Mouse (Mus musculus) gastrocnemius, postnatal 36 days (tissue): ENCODE results near the gene Olfml2a. TPM values are rescaled to one million over a fixed set of nuclear protein-coding genes. Genes with fewer than 3 reads are reported as not detected.
A peak's percentile ranks its signal among the peaks of the same experiment; 100 is the strongest.

ENCODE experiments used
- DNase-seq, 2 experiments: peaks; one replicate each; pipeline ENCODE4 v3.0.0; 2022
- intact Hi-C: fragments of 180-260 bp; cut with DNase I; formaldehyde crosslinking; loops from one replicate; pipeline ENCODE4 v1.15.1; 2025
- total RNA-seq, 2 experiments: library from RNA; stranded (reverse); gene quantifications; 2 replicates each; pipeline ENCODE4 v1.2.3; 2021

Gene Olfml2a
- total RNA-seq, 2 experiments from 2014 or later, result 5.3 to 6.1 TPM

GRCm38 (mm10) chr2:38975941-38976805 is 44.4 kb downstream of the Olfml2a start:
- intact Hi-C loops, result no loop called here
- no peak for DNase-seq

GRCm38 (mm10) chr2:38977837-38978236 is 46.1 kb downstream of the Olfml2a start:
- no peak for DNase-seq
- intact Hi-C loops, result no loop called here

DNA sequence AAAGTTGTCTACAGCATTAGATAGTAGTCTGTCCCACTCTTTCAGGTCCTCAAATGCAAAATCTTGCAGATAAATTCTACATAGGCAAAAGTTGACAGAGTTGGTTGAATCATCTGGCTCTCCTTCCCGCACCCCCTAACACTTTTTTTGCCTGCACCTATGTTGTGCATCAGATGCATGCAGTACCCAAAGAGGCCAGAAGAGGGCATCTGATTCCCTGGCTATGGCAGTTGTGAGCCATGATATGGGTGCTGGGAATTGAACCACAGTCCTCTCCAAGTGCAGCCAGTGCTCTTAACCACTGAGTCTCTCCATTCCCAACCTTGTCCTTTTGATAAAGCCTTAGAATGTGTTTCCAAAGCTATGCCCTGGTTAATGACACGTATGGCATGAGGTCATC is 51.7 kb downstream of the Olfml2a start:
- intact Hi-C loops, result no loop called here
- no peak for DNase-seq

DNA sequence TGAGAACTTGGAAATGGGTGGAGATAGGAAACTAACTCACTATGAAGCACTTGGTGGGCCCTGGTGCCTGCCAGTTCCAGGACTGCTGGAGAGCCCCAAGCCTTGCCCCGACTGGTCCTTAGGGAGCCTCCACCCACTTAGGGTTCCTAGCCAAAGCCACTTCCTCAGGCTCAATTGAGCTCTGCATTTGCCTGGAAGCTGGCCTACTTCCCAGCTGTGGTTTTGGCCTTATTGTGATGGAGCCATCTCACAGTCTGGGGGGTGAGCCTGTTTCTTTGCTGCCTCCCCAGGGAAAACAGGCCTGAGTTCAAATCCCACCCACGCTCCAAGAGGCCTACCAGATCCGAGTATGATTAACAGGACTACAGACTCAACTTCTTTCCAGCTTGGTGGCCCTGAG is 54.8 kb downstream of the Olfml2a start:
- peak; percentile 49 to 73 for DNase-seq
- intact Hi-C loops, result loop anchor here (2.0 kb wide), 1 partner anchor 46 kb away; no protein-coding TSS in a partner anchor

DNA sequence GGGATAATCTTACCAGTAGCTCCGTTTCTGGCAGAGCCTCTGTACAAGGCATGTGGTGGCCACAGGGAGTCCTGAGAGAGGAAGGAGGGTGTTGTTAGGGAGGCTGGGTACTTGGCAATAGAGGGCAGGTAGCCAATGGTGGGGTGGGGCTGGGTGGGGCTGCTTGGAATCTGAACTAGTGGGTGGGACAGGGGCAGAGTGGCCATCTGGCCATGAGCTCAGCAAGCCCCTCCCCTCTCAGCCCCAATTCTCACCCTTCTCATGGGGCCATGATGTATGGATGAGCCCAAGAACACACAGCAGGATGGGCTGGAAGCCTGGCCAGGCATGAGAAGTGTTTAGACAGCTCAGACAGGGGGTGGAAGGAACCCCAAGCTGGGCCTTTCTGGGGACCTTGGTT is 55.6 kb downstream of the Olfml2a start:
- no peak for DNase-seq
- intact Hi-C loops, result loop anchor here (2.0 kb wide), 1 partner anchor 47 kb away; no protein-coding TSS in a partner anchor

DNA sequence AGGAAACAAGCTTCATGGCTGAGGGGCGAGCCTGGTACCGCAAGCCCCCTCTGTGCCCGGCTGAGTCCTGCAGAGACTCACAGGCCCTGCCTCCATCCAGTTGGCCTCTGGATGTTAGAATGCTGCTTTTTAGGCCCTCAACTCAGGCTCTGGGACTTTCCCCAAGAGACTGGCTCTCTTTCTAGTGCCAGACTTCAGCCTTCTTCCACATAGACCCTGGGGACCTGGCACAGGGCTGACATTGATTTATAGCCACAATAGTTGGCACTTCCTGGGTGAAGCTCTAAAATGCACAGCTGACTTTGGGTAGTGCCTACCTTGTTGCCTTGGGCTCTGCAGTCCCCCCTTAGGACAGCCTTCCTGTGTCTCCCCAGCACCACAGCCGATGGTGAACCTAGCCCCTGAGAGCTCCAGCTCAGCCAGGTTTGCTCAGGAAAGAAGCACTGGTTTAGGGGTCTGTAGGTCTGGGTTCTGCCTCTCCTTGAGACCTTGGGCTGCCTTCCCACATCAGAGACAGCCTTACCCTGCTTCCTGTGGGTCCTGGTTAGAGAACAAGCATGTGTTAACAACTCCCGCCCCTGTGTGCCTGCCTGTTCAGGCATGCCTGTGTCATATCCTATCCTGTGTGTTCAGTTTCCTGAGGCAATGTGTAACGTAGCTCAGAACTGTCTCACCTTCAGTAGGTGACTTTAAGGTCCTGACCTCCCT is 56.2 kb downstream of the Olfml2a start:
- intact Hi-C loops, result loop anchor here (2.0 kb wide), 1 partner anchor 47 kb away; no protein-coding TSS in a partner anchor
- DNase-seq, result no peak

- intact Hi-C loops, result no loop called here
Measured at GRCm38 (mm10) chr2:38988929-38989328, 57.2 kb downstream of the Olfml2a start.

GRCm38 (mm10) chr2:38992004-38992403 is 60.2 kb downstream of the Olfml2a start:
- no peak for DNase-seq
- intact Hi-C loops, result loop anchor here (10.0 kb wide), 1 partner anchor 197 kb away; no protein-coding TSS in a partner anchor

More at GRCm38 (mm10) chr2:38988929-38989328, 57.2 kb downstream of the Olfml2a start:
- no peak for DNase-seq

DNA sequence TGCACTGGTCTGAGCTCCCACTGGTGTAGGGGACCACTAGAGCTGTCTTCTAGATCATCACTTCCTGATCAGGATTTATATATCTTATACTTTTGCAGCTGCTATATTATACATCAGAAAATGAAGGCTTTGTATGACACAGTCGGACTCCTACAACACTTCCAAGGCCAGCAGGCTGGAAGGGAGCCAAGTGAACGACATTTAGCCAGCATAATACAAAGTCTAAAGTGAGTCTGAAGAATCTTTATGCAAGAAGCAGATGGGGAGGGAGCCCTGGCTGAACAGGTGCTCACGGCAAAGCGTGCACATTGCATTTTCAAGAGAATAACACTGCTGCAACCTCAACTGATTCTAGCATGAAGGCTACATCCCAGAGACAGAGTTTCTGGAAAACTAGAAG is 60.7 kb downstream of the Olfml2a start:
- intact Hi-C loops, result loop anchor here (10.0 kb wide), 1 partner anchor 198 kb away; no protein-coding TSS in a partner anchor
- DNase-seq, result no peak

DNA sequence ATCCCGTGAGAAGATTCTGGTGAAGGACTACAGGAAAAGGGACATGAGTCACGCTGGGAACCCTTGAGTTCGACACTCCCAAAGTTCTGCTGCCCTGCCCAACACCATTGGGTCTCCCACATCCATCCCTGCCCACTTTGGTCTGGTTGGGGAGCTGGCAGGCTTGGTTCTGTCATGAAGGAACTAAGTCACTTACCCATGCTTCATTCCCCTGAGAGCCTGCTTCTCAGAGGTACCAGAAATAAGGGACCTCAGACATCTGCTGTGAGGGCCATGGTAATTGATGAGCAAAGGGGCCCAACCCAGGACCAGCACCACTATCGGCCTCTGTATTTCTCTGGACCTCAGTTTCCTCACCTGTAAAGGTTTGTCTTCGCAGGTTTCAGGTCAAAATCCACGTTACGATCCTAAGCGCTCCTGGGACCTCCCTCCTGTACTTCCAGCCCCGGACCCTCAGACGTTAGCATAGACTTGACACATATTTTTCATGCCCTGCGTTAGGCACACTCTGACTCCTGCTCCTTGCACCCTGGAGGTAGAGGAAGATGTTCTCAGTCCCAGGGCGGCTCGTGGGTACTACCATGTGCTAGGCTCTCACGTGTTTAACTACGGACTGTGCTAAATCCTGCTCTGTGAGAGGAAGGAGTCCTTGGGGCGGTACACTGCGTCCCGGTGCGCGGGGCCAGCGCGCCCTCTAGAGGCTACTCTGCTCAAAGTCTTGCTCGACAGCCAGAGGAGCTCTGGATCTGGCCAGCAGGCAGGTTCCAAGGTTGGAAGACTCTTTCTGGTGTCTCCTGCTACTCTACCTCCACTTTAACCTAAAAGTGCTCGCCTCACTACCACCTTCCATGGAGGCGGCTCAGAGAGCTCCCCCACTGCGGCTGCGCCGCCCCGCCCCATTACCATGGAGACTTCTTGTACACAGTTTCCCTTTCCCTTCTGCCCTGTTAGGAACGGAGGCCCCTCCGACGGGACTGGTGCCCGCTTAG is 65.9 kb downstream of the Olfml2a start, which contains the start of gene Wdr38:
Wdr38 (plus strand) TSS at position 91 of the 989 bp plus-strand sequence.
- DNase-seq, result peak; percentile 80 to 88
- intact Hi-C loops, result loop anchor here (1.0 to 10.0 kb wide), 2 partner anchors 70 to 203 kb away; partner anchors contain the start of gene Nr6a1

DNA sequence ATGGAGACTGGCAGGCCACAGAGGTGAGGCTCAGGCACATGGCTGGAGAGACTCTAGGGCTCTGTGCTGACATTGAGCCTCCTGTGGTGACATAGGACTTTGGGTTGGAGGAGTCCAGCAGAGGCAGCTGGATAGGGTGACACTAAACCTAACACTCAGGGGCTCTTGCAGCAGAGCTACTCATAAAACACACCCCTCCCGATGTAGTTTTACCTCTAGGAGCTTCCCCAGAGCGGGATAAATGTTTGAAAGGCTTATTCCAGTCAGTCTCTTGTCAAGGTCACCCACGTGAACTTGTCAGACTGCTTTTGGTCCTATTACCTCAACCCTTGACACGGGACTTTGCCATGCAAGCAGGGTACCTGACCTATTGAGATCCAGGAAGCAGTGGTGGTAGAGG is 67.6 kb downstream of the Olfml2a start:
- intact Hi-C loops, result loop anchor here (10.0 kb wide), 1 partner anchor 205 kb away; no protein-coding TSS in a partner anchor
- no peak for DNase-seq

GRCm38 (mm10) chr2:38999910-39000586 is 68.3 kb downstream of the Olfml2a start:
- no peak for DNase-seq
- intact Hi-C loops, result loop anchor here (10.0 kb wide), 1 partner anchor 205 kb away; no protein-coding TSS in a partner anchor

DNA sequence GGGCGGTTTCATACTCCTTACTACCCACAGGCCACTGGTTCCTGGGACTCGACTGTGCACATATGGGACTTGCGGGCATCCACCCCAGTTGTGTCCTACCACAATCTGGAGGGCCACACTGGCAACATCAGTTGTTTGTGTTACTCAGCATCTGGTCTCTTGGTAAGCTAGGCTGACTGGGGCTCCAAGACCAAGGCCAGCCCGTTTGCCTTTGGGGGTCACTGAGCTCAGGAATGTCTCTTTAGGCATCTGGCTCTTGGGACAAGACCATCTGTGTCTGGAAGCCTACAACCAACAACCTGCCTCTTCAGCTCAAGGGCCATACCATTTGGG is 68.8 kb downstream of the Olfml2a start:
- DNase-seq, result no peak
- intact Hi-C loops, result no loop called here

DNA sequence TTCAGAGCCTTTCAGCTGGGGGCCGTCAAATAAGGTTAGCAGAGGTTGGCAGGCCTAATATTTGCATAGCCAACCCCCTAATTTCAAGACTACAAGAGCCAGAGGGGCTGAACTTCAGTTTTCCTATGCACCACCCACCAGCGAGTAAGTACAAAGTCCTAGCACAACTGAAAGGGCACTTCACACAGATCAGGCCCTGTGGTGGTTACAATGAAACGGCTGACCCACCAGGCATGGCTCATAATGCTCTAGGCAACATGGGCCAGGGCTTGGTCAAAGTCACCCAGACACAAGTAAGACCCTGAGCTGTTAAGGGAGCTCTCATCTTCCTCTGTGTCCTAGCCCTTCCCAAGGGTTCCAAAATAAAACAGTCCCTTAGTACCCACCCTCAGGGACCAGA is 70.1 kb downstream of the Olfml2a start:
- intact Hi-C loops, result no loop called here
- DNase-seq, result no peak

GRCm38 (mm10) chr2:39003106-39003505 is 71.3 kb downstream of the Olfml2a start:
- DNase-seq, result no peak
- intact Hi-C loops, result no loop called here

DNA sequence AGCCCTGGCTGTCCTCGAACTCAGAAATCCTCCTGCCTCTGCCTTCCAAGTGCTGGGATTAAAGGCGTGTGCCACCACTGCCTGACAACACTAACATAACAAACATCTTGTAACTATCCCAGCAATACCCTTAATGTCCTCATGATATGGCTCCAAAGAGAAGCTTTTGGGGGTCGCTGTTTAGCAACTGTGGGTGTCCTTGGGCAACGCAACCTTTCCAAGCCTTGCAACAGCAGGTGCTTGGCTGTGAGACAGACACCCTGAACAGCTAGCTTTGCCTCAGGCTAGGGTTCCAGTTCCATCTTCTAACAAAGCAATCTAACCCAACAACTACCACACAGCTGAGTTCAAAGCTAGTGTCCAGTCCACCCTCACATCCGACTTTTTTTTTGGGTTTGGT is 71.7 kb downstream of the Olfml2a start:
- intact Hi-C loops, result no loop called here
- DNase-seq, result no peak

DNA sequence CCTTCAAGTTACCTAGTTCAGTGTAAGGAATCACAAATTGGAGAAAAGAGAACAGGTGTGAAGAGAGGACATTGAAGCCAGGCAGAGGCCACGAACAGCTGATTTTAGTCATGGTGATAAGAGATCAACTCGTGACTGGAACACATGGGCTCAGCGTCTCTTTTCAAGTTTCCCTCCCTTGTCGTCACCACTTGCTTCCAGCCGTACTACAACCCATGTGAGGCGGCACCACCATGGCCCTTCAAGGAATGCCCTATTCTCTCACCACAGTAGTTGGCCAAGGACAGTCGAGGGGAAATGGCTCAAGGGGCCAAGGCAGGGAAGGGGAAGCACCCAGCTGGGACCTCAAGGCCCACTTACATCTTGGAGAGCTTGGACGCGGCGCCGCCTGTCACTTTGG is 72.6 kb downstream of the Olfml2a start:
- no peak for DNase-seq
- intact Hi-C loops, result no loop called here

- intact Hi-C loops, result no loop called here
- DNase-seq, result peak; percentile 81 to 88
Measured at GRCm38 (mm10) chr2:39004880-39005435, 73.2 kb downstream of the Olfml2a start, which contains the start of gene Arpc5l. TSS of gene Arpc5l (plus strand) at chr2:39005348.

DNA sequence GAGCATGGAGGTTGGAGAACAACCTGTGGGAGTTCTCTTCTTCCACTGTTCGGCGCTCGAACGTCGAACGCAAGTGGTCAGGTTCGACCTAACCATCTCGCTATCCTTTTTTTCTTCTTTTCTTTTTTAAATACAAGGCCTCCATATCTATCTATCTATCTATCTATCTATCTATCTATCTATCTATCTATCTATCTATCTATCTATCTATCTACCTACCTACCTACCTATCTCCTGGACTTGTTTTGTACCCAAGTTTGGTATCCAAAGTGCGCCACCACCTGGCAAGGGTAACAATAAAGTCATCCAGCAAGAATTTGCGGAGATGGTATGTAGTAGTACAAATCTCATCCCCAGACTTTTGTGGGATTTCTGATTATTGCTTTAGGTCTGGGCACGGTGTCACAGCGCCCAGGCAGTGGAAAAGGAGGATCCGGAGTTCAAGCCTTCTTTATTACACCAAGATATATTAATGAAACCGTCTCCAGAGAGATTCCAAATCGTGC is 73.8 kb downstream of the Olfml2a start, which contains the start of gene Rpl35:
Rpl35 (minus strand) TSS at position 51 of the 506 bp plus-strand sequence.
- intact Hi-C loops, result no loop called here
- DNase-seq, result no peak
